Mouse (Mus musculus): Measurements from ENCODE around the gene Osbpl2. TPM values are rescaled to one million over a fixed set of nuclear protein-coding genes. Genes with fewer than 3 reads are reported as not detected.
"Not testable (repeated sequence)": the region's sequence is repeated elsewhere in the genome, so short reads cannot be mapped to it uniquely, and the experiment has no call there.

The Osbpl2 gene
- polyA plus RNA-seq, 1 experiment: 69.6 TPM

DNA sequence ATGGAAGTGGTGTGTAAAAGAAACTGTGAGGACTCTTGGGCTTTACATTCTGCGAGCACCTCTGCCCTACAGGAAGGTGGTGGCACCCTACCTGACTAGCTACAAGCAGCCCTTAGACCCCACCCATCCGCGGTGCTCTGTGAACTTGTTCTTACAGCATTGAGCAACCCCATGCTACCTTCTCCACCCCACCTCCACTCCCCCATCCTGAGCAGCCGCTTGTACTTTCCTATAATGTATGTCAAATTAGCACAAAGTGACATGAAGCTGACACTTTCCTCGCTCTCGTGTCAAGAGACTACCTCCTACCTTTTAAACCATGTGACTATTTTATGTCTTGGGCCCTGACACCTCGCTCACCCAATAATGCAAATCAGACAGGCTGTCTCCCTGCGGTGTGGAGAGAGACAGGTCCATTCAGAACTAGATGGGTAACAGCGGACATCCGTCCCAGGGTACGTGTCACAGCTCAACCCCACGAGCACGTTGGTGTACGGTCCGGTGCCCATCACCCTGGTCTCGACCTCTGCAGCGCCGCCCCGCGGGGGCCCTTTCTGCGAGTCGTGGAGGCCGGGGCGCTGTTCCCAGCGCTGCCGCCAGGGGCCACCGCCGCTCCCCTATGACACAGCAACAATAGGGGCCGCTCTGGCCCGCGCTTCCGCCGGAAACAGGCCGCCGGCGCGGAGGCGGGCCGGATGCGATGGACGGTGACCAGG, 51.9 kb downstream of the Osbpl2 start, which contains the start of gene Adrm1:
Adrm1 (plus strand) TSS at position 680 of the 716 bp plus-strand sequence.
- Histone ChIP-seq H3K27me3 (ENCODE audit: control insufficient read depth, insufficient read depth, low read length) (no peaks in the 10 kb centered on the region), H3K4me3 (replicated peaks; ENCODE audit: insufficient read depth, low read depth, low read length) (peak within 1 kb of the TSS; percentile 98), H3K4me1 (ENCODE audit: control insufficient read depth, insufficient read depth, low read length) (peaks cover 24% of the 10 kb centered on the region), H3K27ac (ENCODE audit: insufficient read depth, low read length) (peak within 1 kb of the TSS; percentile 86)
- peak; percentile 98 for DNase-seq
- TF ChIP-seq POLR2A (IDR thresholded peaks at IDR 0.05; ENCODE audit: borderline replicate concordance, insufficient read depth, low read length) (no peak), CTCF (IDR thresholded peaks at IDR 0.05; ENCODE audit: borderline replicate concordance, insufficient read depth, low read depth, low read length) (peak; percentile 72)
- WGBS: 6% methylated on average over 41 of the region's 41 CpGs

DNA sequence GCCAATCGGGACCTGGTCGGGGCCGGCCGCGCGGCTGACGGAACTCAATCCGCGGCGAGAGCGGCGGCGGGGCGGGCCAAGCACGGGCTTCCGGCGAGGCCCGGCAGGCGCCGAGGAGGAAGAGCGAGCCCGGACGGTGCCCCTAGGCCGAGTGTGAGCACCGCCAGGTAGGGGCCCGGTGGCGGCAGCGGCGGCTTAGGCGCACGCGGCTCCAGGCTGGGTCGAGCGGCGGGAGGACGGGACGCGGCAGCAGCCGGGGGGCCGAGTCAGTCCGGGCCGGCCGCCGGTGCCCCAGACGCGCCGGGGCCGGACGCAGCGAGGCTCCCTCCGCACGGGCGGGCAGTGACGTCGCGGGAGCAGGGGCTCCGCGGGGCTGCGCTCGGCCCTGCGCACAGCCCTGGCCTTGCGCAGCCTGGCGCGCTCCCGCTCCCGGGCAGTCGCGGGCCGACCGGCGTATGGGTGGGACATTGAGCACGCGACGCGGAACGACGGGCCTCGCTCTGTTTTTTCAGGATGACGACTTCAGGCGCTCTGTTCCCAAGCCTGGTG, 52.5 kb downstream of the Osbpl2 start:
- WGBS: under 1% methylated on average over 80 of the region's 80 CpGs
- peak overlapping the region; percentile 98 for H3K4me3 ChIP-seq (replicated peaks; ENCODE audit: insufficient read depth, low read depth, low read length)
- H3K27ac ChIP-seq (ENCODE audit: insufficient read depth, low read length): peak overlapping the region; percentile 86
- TF ChIP-seq CTCF (IDR thresholded peaks at IDR 0.05; ENCODE audit: borderline replicate concordance, insufficient read depth, low read depth, low read length) (no peak), POLR2A (IDR thresholded peaks at IDR 0.05; ENCODE audit: borderline replicate concordance, insufficient read depth, low read length) (peak; percentile 61; the same call in 1 of the 2 replicates)
- H3K27me3 ChIP-seq (ENCODE audit: control insufficient read depth, insufficient read depth, low read length): no peaks in the 10 kb centered on the region
- no peak for DNase-seq
- H3K4me1 ChIP-seq (ENCODE audit: control insufficient read depth, insufficient read depth, low read length): peaks cover 22% of the 10 kb centered on the region

DNA sequence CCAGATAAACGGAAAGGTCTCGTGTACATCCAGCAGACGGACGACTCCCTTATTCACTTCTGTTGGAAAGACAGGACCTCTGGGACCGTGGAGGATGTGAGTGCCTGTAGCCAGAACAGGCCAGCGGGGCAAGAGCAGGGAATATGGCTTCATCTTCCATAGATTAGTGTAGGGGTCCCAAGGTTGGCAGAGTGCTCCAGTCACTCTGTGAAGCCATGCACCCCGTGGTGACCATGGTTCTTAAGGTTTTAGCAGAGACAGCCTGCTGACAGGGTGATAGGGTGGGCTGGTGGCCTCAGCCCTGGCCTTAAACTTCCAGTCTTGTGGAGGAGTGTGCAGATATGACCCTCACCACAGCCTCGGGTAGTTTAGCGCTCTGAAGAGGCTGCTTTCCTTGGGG, 53.0 kb downstream of the Osbpl2 start:
- 3% methylated on average over 9 of the region's 9 CpGs for WGBS
- no peaks in the 10 kb centered on the region for H3K27me3 ChIP-seq (ENCODE audit: control insufficient read depth, insufficient read depth, low read length)
- peak overlapping the region; percentile 98 for H3K4me3 ChIP-seq (replicated peaks; ENCODE audit: insufficient read depth, low read depth, low read length)
- 0 out of 2 replicates have a peak overlapping the region, but pooled peaks have one; percentile 42 for H3K27ac ChIP-seq (ENCODE audit: insufficient read depth, low read length)
- DNase-seq: no peak
- peaks cover 22% of the 10 kb centered on the region for H3K4me1 ChIP-seq (ENCODE audit: control insufficient read depth, insufficient read depth, low read length)
- TF ChIP-seq CTCF (IDR thresholded peaks at IDR 0.05; ENCODE audit: borderline replicate concordance, insufficient read depth, low read depth, low read length) (no peak), POLR2A (IDR thresholded peaks at IDR 0.05; ENCODE audit: borderline replicate concordance, insufficient read depth, low read length) (no peak)

DNA sequence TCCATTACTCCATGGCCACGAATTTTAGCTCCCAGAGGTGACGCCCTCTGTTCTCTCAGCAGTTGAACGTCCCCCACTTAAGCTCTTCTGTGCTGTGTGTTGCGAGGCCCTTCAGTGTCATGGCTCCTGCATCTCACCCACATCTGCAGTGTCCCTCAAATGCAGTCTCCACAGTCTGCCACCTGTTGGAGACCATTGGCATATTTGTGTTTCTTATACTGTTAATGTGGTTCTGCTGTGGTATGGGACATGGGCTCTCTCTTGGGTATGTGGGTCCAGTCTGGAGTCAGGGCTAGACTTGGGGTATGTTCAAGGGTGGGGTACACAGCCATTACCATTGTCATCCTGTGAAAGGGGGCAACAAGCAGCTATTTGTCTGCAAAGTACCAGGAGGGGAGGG, 54.1 kb downstream of the Osbpl2 start:
- peak overlapping the region; percentile 16 for H3K4me3 ChIP-seq (replicated peaks; ENCODE audit: insufficient read depth, low read depth, low read length)
- TF ChIP-seq POLR2A (IDR thresholded peaks at IDR 0.05; ENCODE audit: borderline replicate concordance, insufficient read depth, low read length) (no peak), CTCF (IDR thresholded peaks at IDR 0.05; ENCODE audit: borderline replicate concordance, insufficient read depth, low read depth, low read length) (no peak)
- WGBS: 62% methylated on average over 4 of the region's 4 CpGs

DNA sequence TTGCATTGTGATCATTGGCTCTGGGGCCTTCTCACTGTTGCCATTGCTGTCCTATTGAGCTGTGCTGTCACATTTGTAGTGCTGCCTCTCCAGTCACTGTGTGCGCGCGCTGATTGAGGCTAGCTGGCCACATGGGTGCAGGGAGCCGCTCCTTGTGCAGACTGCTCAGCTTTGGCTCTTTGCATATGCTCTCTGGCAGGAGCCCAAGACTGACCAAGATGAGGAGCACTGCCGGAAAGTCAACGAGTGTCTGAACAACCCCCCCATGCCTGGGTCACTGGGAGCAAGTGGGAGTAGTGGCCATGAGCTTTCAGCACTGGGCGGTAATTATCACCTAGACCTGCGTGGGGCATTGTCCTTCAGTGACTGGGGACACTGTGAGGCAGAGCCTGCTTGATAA, 54.6 kb downstream of the Osbpl2 start:
- not testable (repeated sequence) for H3K27ac ChIP-seq (ENCODE audit: insufficient read depth, low read length); H3K27me3 ChIP-seq (ENCODE audit: control insufficient read depth, insufficient read depth, low read length)
- Histone ChIP-seq H3K4me1 (ENCODE audit: control insufficient read depth, insufficient read depth, low read length) (peaks cover 22% of the 10 kb centered on the region), H3K4me3 (replicated peaks; ENCODE audit: insufficient read depth, low read depth, low read length) (peak overlapping the region; percentile 11)
- 32% methylated on average over 8 of the region's 8 CpGs for WGBS
- peak in 1 of 2 experiments; percentile 34 for DNase-seq

More for the DNA sequence above, 54.1 kb downstream of the Osbpl2 start:
- Histone ChIP-seq H3K27me3 (ENCODE audit: control insufficient read depth, insufficient read depth, low read length) (no peaks in the 10 kb centered on the region), H3K27ac (ENCODE audit: insufficient read depth, low read length) (no peak overlapping the region; the same call in 1 of the 2 replicates), H3K4me1 (ENCODE audit: control insufficient read depth, insufficient read depth, low read length) (peaks cover 22% of the 10 kb centered on the region)
- no peak for DNase-seq

DNA sequence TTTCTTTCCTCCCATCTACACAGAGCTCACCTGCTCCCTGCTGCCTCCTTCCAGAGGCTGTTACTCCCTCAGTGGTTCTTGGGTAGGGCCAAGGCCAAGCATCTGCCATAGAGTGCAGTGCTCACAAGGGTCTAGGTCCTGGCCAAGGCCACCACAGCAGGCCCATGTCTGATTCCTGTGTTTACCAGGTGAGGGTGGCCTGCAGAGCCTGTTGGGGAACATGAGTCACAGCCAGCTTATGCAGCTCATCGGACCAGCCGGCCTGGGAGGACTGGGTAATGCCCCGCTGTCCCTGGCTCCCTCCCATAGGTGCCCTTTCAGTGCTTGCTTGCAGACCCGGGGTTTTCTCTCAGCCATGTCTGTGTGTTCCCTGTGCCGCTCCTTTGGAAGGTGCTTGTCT, 55.0 kb downstream of the Osbpl2 start:
- 88% methylated on average over 5 of the region's 5 CpGs for WGBS
- Histone ChIP-seq H3K4me3 (replicated peaks; ENCODE audit: insufficient read depth, low read depth, low read length) (peak overlapping the region; percentile 11), H3K4me1 (ENCODE audit: control insufficient read depth, insufficient read depth, low read length) (peaks cover 22% of the 10 kb centered on the region), H3K27ac (ENCODE audit: insufficient read depth, low read length) (no peak overlapping the region), H3K27me3 (ENCODE audit: control insufficient read depth, insufficient read depth, low read length) (no peaks in the 10 kb centered on the region)
- DNase-seq: no peak
- TF ChIP-seq CTCF (IDR thresholded peaks at IDR 0.05; ENCODE audit: borderline replicate concordance, insufficient read depth, low read depth, low read length) (no peak), POLR2A (IDR thresholded peaks at IDR 0.05; ENCODE audit: borderline replicate concordance, insufficient read depth, low read length) (no peak)

DNA sequence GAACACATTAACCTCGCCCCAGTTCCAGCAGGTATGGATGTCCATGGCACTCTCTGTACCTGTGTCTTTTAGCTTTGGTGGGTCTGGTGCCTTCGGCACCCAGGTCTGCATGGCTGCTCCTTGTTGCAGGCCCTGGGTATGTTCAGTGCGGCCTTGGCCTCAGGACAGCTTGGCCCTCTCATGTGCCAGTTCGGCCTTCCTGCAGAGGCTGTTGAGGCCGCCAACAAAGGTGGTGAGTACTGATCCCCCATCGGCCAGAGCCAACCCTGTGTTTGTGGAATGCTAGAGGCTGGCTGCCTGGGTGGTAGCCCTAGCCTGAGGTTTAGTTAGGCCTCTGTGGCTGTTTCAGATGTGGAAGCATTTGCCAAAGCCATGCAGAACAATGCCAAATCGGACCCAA, 56.6 kb downstream of the Osbpl2 start:
- Histone ChIP-seq H3K4me3 (replicated peaks; ENCODE audit: insufficient read depth, low read depth, low read length) (no peak overlapping the region), H3K27me3 (ENCODE audit: control insufficient read depth, insufficient read depth, low read length) (no peaks in the 10 kb centered on the region), H3K4me1 (ENCODE audit: control insufficient read depth, insufficient read depth, low read length) (peaks cover 21% of the 10 kb centered on the region), H3K27ac (ENCODE audit: insufficient read depth, low read length) (no peak overlapping the region)
- DNase-seq: no peak
- no peak for TF ChIP-seq POLR2A (IDR thresholded peaks at IDR 0.05; ENCODE audit: borderline replicate concordance, insufficient read depth, low read length)
- no peak for TF ChIP-seq CTCF (IDR thresholded peaks at IDR 0.05; ENCODE audit: borderline replicate concordance, insufficient read depth, low read depth, low read length)
- 58% methylated on average over 7 of the region's 7 CpGs for WGBS

DNA sequence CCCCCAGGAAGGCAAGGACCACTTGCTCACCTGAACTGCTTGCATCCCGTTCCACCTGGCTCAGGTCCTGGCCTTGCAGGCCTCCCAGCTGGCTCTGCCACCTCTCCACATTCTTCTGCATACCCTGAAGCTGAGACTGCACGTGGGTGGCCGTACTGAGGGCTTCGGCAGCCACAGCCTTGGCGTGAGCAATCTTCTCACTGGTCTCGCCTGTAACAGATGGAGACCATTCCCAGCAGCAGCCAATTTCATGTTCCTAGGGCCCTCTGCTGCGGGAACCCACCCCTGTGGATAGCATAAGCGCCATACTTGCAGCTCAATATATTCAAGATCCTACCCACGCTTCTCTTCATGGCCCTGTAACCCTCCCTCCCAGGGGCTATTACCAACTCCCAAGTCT, 62.4 kb downstream of the Osbpl2 start:
- no peak for TF ChIP-seq POLR2A (IDR thresholded peaks at IDR 0.05; ENCODE audit: borderline replicate concordance, insufficient read depth, low read length)
- no peak for TF ChIP-seq CTCF (IDR thresholded peaks at IDR 0.05; ENCODE audit: borderline replicate concordance, insufficient read depth, low read depth, low read length)
- no peak for DNase-seq
- peaks cover 8% of the 10 kb centered on the region for H3K4me1 ChIP-seq (ENCODE audit: control insufficient read depth, insufficient read depth, low read length)
- H3K27me3 ChIP-seq (ENCODE audit: control insufficient read depth, insufficient read depth, low read length): no peaks in the 10 kb centered on the region
- H3K27ac ChIP-seq (ENCODE audit: insufficient read depth, low read length): no peak overlapping the region
- H3K4me3 ChIP-seq (replicated peaks; ENCODE audit: insufficient read depth, low read depth, low read length): no peak overlapping the region
- 27% methylated on average over 9 of the region's 9 CpGs for WGBS

Measured in cerebellum, adult 2 months (tissue).